Mouse (Mus musculus) frontal cortex, postnatal 25 days (tissue): ENCODE measurements around the gene Ndufs7.

Source experiments
- DNase-seq, 2 experiments: peaks; one replicate each; pipeline ENCODE4 v3.0.0; 2022; ENCODE audit warnings: low spot score in 2 of 2

The Ndufs7 gene

DNA sequence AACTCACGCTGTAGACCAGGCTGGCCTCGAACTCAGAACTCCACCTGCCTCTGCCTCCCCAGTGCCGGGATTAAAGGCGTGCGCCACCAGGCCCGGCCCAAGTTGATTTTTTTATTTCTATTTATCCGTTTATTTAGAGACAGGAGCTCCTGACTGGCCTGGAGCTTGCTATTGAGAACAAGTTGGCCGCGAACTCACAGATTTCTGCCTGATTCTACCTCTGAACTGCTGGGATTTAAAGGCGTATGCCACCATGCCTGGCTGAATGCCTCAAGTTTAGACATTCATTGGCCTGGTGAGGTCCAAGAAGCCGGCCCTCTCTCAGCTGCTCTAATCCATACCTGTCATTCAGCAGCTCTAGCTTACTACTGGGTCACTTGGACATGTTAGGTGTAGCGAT lies 13.2 kb downstream of the Ndufs7 start:
- DNase-seq = no peak

DNA sequence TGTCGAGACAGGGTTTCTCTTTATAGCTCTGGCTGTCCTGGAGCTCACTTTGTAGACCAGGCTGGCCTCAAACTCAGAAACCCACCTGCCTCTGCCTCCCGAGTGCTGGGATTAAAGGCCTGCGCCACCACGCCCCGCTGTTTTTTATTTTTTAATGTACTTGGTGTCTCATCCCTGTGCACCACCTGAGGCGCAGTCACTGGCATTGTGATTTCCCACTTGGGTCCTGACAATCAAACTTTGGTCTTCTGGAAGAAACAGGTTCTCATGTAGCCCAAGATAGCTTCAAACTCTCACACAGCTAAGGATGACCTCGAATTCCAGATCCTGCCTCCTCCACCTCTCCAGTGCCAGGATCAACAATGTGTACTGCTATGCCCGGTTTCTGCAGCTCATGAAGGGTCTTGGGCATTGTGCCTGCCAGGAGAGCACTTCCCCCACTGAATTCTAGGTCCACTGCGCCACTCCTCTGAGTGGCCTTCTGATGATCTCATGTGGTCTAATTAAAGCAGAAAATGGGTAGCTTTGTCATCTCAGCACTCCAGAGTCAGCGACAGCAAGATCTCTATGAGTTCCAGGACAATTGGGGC lies 13.9 kb downstream of the Ndufs7 start:
- no peak for DNase-seq

GRCm38 (mm10) chr10:80264341-80265148 lies 15.6 kb downstream of the Ndufs7 start:
- peak; percentile 97 for DNase-seq

DNA sequence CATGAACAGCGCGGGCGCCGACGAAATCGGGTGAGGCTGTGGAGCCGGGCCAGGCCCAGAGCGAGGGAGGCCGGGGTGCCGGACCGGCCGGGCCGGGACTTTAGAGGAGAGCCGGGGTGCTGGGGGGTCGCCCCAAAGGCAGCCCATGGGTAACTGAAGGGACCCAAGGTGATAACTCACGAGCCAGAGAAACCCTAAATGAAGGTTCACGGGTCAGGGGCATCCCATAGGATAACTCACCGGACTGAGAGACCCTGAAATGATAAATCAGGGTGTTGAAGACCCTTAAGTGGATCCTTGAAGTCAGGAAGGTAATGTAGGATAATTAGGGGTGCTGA lies 16.2 kb downstream of the Ndufs7 start:
- DNase-seq = no peak

DNA sequence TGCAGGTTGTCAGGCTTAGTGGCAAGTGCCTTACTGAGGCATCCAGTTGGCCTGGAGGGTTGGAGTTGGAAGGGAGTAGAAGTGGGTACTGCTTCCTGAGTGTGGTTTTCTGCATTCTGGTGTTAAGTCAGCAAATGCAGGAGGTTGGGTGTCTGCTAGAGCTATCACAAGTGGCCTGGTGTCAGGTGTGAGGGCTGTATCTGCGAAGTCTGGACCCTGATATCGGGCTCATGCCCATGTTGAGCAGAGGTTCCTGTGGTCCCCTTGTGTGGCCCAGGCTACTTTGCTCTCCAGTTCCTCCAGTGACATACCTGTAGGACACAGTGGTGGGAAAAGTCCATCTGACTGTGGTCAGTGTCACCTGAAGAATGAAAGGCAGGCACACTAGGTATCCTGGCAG lies 21.2 kb downstream of the Ndufs7 start:
- DNase-seq = no peak

- DNase-seq = no peak
Measured at GRCm38 (mm10) chr10:80270734-80271181, 21.8 kb downstream of the Ndufs7 start.

- DNase-seq = no peak
Measured at GRCm38 (mm10) chr10:80271186-80271843, 22.4 kb downstream of the Ndufs7 start.

DNA sequence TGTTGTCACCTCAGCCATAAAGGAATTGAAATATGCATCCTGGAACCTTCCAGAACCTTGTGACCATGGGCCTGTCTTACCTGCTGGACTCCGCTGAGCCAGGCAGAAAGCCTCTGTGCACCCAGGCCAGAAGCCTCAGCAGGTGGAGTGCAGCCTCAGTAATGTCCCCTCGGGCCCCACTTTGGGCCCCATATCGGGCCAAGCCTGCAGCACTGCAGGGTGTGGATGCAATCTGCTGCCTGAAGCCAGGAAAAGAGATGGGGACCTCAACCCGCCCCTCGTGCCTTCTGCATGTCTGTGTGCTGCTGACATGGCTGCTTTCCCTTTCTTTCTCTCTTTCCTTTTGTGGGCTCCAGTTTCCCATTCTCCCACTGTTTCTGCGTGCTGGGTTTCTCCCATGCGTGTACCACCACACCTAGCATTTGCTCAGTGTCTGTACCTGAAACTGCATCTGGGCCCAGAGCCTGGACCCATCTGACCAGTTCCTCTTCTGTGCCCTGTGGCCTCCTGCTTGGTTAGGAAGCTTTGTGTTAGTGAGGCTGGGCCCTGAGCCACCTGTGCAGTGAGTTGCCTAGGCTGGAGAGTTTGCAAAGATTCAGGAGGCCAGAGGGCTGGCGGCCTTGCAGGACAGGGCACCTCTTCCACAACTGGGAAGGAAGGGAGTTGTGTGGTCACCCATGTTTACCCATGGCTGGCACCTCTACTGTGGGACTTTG lies 23.1 kb downstream of the Ndufs7 start:
- no peak for DNase-seq

DNA sequence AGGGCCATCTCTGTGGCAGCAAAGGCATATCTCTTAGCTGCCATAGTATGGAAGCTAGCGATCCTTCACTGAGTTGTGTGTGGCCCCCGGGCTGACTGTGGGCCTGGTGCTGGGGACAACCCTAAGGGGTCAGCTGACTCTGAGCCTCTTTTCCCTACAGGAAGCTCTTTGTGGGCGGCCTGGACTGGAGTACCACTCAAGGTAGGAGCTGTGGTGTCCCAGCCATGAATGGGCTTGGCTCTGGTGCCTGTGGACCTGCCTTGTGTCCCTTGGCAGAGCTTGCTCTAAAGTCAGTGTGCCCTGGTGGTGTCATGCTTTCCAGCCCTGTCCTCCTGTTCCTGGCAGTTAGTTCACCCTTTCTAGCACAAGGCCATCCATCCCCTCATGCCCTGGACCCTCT lies 24.9 kb downstream of the Ndufs7 start:
- DNase-seq = no peak

DNA sequence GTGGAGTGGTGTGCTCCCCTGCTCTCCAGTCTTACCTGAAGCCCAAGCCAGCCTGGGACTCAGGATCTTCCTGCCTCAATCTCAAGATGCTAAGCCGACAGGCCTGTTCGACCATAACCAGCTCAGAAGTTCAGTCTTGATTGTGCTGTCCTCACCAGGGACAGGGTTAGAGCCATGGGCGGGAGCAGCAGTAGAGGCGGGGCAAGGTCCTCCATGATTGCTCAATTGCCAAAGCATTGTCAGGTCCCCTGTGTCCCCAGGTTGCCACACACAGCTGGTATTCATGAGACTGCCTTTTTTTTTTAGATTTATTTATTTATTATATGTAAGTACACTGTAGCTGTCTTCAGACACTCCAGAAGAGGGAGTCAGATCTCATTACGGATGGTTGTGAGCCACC lies 27.3 kb downstream of the Ndufs7 start:
- DNase-seq = no peak

DNA sequence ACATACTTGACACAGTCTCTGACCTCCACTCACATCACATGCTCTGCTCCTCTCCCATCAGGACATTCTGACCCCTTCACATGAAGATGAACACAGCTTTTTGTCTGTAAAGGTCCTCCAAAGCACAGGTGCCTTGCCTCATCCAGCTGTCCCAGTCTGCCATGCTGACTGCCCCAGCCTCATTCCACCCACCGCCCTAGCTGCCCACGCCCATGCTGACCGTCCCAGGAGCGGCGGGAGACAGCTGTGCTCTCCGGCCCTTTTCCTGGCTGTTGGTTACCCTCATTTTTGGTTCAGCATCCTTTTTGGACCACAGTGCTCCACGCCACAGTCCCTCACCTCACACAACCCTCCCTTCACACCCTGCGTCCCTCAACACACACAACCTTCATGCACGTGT lies 29.5 kb downstream of the Ndufs7 start:
- no peak for DNase-seq

GRCm38 (mm10) chr10:80279273-80279672 lies 30.4 kb downstream of the Ndufs7 start:
- DNase-seq = no peak

GRCm38 (mm10) chr10:80281304-80281703 lies 32.4 kb downstream of the Ndufs7 start:
- no peak for DNase-seq

GRCm38 (mm10) chr10:80281921-80282371 lies 33.0 kb downstream of the Ndufs7 start:
- DNase-seq = no peak

DNA sequence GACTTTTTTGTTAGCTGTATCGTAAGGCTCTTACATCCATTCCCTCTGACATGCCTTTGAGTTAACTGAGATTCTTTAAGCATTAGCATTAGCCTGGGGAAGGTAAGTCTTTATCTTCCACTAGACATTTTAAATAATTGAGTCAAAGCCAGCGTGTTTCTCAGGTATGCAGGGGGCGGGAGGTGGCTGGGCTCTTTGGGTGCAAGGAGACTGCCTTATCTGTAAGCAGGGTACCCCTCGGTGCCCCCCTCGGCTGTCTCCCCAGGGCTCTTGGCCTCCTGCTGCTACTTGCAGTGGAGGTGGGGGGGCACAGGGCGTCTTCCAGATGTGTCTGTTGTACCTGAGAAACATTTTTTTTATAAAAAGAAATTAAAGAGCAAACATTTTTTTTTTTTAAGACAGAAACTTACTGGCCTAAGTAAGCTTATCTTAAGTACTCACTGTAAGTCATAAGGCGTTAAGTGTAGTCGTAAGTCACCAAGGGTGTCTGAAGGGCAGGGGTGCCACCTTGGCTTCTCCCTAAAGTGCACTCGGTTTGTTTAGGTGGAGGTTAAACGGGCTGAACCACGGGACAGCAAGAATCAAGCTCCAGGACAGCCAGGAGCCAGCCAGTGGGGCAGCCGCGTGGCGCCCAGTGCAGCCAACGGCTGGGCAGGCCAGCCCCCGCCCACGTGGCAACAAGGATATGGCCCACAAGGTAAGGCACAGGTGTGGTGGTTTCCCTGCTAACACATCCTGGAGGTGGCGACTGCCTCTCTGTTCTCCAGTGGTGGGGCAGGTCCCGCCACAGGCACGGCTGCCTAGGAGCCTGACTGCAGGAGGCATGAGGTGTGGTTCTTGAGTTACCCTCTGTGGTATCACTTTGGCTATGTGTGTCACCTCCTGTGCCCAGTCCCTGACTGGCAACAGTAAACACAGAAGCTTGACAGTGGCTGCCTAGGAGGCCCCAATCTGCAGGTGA lies 33.8 kb downstream of the Ndufs7 start:
- no peak for DNase-seq

GRCm38 (mm10) chr10:80285222-80286070 lies 36.5 kb downstream of the Ndufs7 start:
- no peak for DNase-seq

DNA sequence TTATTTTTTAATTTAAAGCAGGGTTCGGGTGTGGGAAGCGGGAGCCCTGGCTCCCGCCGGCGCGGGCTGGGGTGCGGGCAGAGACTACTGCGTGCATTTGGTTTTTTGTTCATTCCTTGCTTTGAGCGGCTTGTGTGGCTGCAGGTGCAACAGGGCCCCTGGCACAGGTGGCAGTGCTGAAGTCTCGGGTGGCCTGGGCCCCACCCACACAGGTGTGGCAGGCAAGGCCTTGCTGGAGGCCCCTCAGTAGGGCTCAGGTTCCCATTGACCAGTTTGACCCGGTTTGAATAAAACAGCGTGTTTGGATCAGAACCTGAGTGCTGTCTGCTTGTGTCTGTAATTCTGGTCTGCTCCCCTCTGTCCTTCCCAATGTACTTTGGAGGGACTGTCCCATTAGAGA lies 39.2 kb downstream of the Ndufs7 start:
- no peak for DNase-seq

GRCm38 (mm10) chr10:80288657-80289056 lies 39.7 kb downstream of the Ndufs7 start:
- no peak for DNase-seq

GRCm38 (mm10) chr10:80292251-80293146 lies 43.6 kb downstream of the Ndufs7 start, which contains the start of gene Rps15:
TSS of gene Rps15 (plus strand) at chr10:80292453.
- peak; percentile 78 to 91 for DNase-seq
